Mouse (Mus musculus): ENCODE measurements at regions not wholly inside any gene's neighbourhood (a gene's known extent, or its start where the extent isn't known, plus 50 kb on each side); places are given as distances from the start of the nearest gene placed in this dataset. TPM values are rescaled to one million over a fixed set of nuclear protein-coding genes. Genes with fewer than 3 reads are reported as not detected.

- H3K36me3 ChIP-seq (ENCODE audit: poor library complexity, severe bottlenecking), result no peaks in the 10 kb centered on the region
- no peaks in the 10 kb centered on the region for H3K9me3 ChIP-seq (replicated peaks)
- H3K27me3 ChIP-seq, result no peaks in the 10 kb centered on the region
- no peak for ATAC-seq
- H3K4me1 ChIP-seq, result no peaks in the 10 kb centered on the region
- no peak overlapping the region for H3K4me2 ChIP-seq
- no peak overlapping the region for H3K9ac ChIP-seq
- no peak overlapping the region for H3K4me3 ChIP-seq
- no peak overlapping the region for H3K27ac ChIP-seq
- WGBS, result 86% methylated on average over 3 of the region's 3 CpGs
Observed at GRCm38 (mm10) chr16:92890713-92891112, 64.8 kb upstream of the Runx1 start.

GRCm38 (mm10) chr16:92889537-92889936 is 63.6 kb upstream of the Runx1 start:
- H3K9me3 ChIP-seq (replicated peaks), result no peaks in the 10 kb centered on the region
- no peak overlapping the region for H3K27ac ChIP-seq
- no peaks in the 10 kb centered on the region for H3K27me3 ChIP-seq
- H3K4me2 ChIP-seq, result no peak overlapping the region
- 94% methylated on average over 10 of the region's 10 CpGs for WGBS
- no peak overlapping the region for H3K4me3 ChIP-seq
- no peaks in the 10 kb centered on the region for H3K4me1 ChIP-seq
- no peaks in the 10 kb centered on the region for H3K36me3 ChIP-seq (ENCODE audit: poor library complexity, severe bottlenecking)
- no peak for ATAC-seq
- H3K9ac ChIP-seq, result no peak overlapping the region

DNA sequence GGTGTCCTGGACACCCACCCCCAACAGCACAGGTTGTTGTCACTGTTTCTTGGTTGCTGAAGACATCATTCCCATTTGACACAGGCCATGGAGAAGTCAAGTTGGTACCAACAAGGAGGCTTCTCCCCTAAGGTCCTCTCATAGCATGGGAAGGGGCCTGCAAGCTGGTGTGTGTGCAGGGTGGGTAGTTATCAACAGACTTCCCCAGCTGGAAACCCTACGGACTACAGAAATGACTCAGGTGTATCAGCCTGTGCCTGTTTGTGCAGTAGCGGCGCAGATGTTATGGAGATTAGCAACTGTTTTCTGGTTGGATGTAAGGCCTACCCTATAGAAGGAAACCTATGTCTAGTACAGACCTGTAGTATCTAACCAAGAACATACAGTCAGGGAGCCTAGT is 60.3 kb upstream of the Runx1 start:
- Histone ChIP-seq H3K4me2 (no peak overlapping the region), H3K27me3 (no peaks in the 10 kb centered on the region), H3K27ac (no peak overlapping the region), H3K36me3 (ENCODE audit: poor library complexity, severe bottlenecking) (no peaks in the 10 kb centered on the region), H3K9ac (no peak overlapping the region), H3K4me1 (no peaks in the 10 kb centered on the region), H3K4me3 (no peak overlapping the region), H3K9me3 (replicated peaks) (no peaks in the 10 kb centered on the region)
- no peak for ATAC-seq
- 100% methylated on average over 3 of the region's 3 CpGs for WGBS

- no peaks in the 10 kb centered on the region for H3K36me3 ChIP-seq (ENCODE audit: poor library complexity, severe bottlenecking)
- H3K4me2 ChIP-seq, result no peak overlapping the region
- 83% methylated on average over 12 of the region's 12 CpGs for WGBS
- H3K9ac ChIP-seq, result no peak overlapping the region
- no peaks in the 10 kb centered on the region for H3K27me3 ChIP-seq
- H3K27ac ChIP-seq, result no peak overlapping the region
- H3K9me3 ChIP-seq (replicated peaks), result no peaks in the 10 kb centered on the region
- H3K4me3 ChIP-seq, result no peak overlapping the region
- no peak for ATAC-seq
- H3K4me1 ChIP-seq, result no peaks in the 10 kb centered on the region
Observed at GRCm38 (mm10) chr16:92883821-92884272, 57.9 kb upstream of the Runx1 start.

- Histone ChIP-seq H3K4me2 (no peak overlapping the region), H3K36me3 (ENCODE audit: poor library complexity, severe bottlenecking) (no peaks in the 10 kb centered on the region), H3K4me3 (no peak overlapping the region), H3K4me1 (no peaks in the 10 kb centered on the region), H3K27me3 (no peaks in the 10 kb centered on the region), H3K9ac (no peak overlapping the region), H3K27ac (no peak overlapping the region), H3K9me3 (replicated peaks) (no peaks in the 10 kb centered on the region)
- no peak for ATAC-seq
- WGBS, result 90% methylated on average over 3 of the region's 3 CpGs
Observed at GRCm38 (mm10) chr16:92880356-92881043, 54.6 kb upstream of the Runx1 start.

- 89% methylated on average over 10 of the region's 10 CpGs for WGBS
Observed at GRCm38 (mm10) chr16:92878081-92878480, 52.1 kb upstream of the Runx1 start.

More at GRCm38 (mm10) chr16:92878081-92878480, 52.1 kb upstream of the Runx1 start:
- Histone ChIP-seq H3K9me3 (replicated peaks) (no peaks in the 10 kb centered on the region), H3K4me3 (no peak overlapping the region), H3K27ac (no peak overlapping the region), H3K4me2 (no peak overlapping the region), H3K27me3 (no peaks in the 10 kb centered on the region), H3K4me1 (no peaks in the 10 kb centered on the region), H3K36me3 (ENCODE audit: poor library complexity, severe bottlenecking) (no peaks in the 10 kb centered on the region), H3K9ac (no peak overlapping the region)
- no peak for ATAC-seq

MicroRNA genes in the stretch of these regions (microRNA counts, 519-probe panel; counts per million panel counts)
- 177 counts per million, percentile 53 among the panel's probes with 10 or more counts for microRNA mmu-miR-802

Small RNA genes in the stretch of these regions (microRNA-seq; reads per million reads assigned to microRNA genes)
- gene Gm28003 (not detected), gene Mir802 (not detected)

Data from forebrain, embryonic 13.5 days (tissue).